Mouse (Mus musculus): Measurements from ENCODE around the gene Amh. TPM values are rescaled to one million over a fixed set of nuclear protein-coding genes. Genes with fewer than 3 reads are reported as not detected.

Gene Amh
- polyA plus RNA-seq, 1 experiment from 2014 or later = not detected

DNA sequence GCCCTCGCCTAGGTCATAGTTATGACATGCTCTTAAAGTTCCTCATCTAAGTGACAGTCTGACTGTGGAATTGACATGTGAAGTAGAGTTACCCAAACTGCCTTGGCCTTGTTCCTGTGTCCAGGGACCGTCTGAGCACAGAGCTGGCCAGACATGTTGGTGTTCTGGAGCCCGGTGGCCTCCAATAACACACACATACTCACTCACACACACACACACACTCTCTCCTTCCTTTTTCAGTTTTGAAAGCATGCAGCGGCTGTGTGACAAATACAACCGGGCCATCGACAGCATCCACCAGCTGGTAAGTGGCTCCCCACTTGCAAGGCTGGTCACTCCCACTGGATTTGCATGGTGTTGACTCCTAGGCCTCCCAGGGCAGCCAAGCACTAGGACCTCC lies 36.7 kb upstream of the Amh start:
- no peak overlapping the region for H3K4me3 ChIP-seq (ENCODE audit: low read depth, low read length)
- H3K4me2 ChIP-seq (replicated peaks; ENCODE audit: low read depth) = no peak overlapping the region
- H3K36me3 ChIP-seq (ENCODE audit: control insufficient read depth, insufficient read depth) = peaks cover 87% of the 10 kb centered on the region
- ATAC-seq = no peak
- H3K27ac ChIP-seq (ENCODE audit: low read depth, low read length) = no peak overlapping the region
- no peak overlapping the region for H3K9ac ChIP-seq (ENCODE audit: low read depth, low read length)
- WGBS = 89% methylated on average over 6 of the region's 6 CpGs
- no peaks in the 10 kb centered on the region for H3K9me3 ChIP-seq (ENCODE audit: control insufficient read depth)
- H3K4me1 ChIP-seq (replicated peaks; ENCODE audit: control insufficient read depth, insufficient read depth, low read length) = no peaks in the 10 kb centered on the region
- no peaks in the 10 kb centered on the region for H3K27me3 ChIP-seq (replicated peaks; ENCODE audit: control insufficient read depth, insufficient read depth, low read length)
- no peak for TF ChIP-seq CTCF (IDR thresholded peaks at IDR 0.05; ENCODE audit: low read depth)

DNA sequence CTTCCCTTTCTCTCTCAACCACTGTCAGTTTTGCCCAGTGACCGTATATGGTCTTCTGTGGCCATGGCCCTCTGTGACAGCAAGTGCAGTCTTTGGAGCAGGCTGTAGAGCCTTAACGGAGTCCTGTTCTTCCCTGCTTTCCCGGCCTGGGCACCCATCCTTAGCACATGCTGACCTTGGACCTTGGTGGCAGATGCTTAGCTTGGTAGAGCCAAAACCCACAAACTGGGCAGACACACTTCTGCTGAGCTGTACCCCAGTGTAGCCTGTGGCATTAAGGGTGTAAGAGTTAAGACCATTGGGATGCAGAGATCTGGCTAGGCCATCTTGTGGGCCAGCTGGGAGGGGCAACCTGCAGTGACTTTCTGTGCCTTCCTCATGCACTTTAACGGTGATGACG lies 31.2 kb upstream of the Amh start:
- Histone ChIP-seq H3K27me3 (replicated peaks; ENCODE audit: control insufficient read depth, insufficient read depth, low read length) (no peaks in the 10 kb centered on the region), H3K36me3 (ENCODE audit: control insufficient read depth, insufficient read depth) (peaks cover 97% of the 10 kb centered on the region), H3K9me3 (ENCODE audit: control insufficient read depth) (no peaks in the 10 kb centered on the region), H3K27ac (ENCODE audit: low read depth, low read length) (peak overlapping the region; percentile 10; the same call in 1 of the 2 replicates), H3K9ac (ENCODE audit: low read depth, low read length) (no peak overlapping the region), H3K4me1 (replicated peaks; ENCODE audit: control insufficient read depth, insufficient read depth, low read length) (no peaks in the 10 kb centered on the region), H3K4me2 (replicated peaks; ENCODE audit: low read depth) (no peak overlapping the region), H3K4me3 (ENCODE audit: low read depth, low read length) (no peak overlapping the region)
- no peak for TF ChIP-seq CTCF (IDR thresholded peaks at IDR 0.05; ENCODE audit: low read depth)
- ATAC-seq = no peak
- 79% methylated on average over 5 of the region's 5 CpGs for WGBS

DNA sequence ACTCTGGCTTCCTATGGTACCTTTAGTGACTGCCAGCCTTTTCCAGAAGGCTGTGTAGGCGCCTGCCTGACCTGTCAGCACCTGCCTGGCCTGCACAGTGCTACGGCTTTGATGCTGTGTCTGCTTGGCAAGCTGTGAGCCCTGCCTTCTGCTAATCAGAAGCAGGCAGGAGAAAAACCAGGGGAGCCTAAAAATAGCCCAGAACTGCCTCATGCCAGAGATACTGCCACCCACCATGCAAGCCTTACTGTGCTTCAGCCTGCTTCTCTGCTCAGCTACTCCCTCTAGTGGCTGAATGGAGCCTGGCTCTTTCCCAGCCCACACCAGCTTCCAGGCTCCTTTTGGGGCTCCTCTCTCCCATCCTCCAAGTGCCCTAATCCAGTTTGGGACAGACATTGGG lies 30.5 kb upstream of the Amh start:
- no peaks in the 10 kb centered on the region for H3K27me3 ChIP-seq (replicated peaks; ENCODE audit: control insufficient read depth, insufficient read depth, low read length)
- H3K4me1 ChIP-seq (replicated peaks; ENCODE audit: control insufficient read depth, insufficient read depth, low read length) = no peaks in the 10 kb centered on the region
- peak; percentile 94 for TF ChIP-seq CTCF (IDR thresholded peaks at IDR 0.05; ENCODE audit: low read depth)
- H3K9me3 ChIP-seq (ENCODE audit: control insufficient read depth) = no peaks in the 10 kb centered on the region
- peaks cover 97% of the 10 kb centered on the region for H3K36me3 ChIP-seq (ENCODE audit: control insufficient read depth, insufficient read depth)
- ATAC-seq = peak; percentile 53
- H3K27ac ChIP-seq (ENCODE audit: low read depth, low read length) = no peak overlapping the region
- no peak overlapping the region for H3K4me2 ChIP-seq (replicated peaks; ENCODE audit: low read depth)
- WGBS = 54% methylated on average over 2 of the region's 2 CpGs
- no peak overlapping the region for H3K4me3 ChIP-seq (ENCODE audit: low read depth, low read length)
- no peak overlapping the region for H3K9ac ChIP-seq (ENCODE audit: low read depth, low read length)

DNA sequence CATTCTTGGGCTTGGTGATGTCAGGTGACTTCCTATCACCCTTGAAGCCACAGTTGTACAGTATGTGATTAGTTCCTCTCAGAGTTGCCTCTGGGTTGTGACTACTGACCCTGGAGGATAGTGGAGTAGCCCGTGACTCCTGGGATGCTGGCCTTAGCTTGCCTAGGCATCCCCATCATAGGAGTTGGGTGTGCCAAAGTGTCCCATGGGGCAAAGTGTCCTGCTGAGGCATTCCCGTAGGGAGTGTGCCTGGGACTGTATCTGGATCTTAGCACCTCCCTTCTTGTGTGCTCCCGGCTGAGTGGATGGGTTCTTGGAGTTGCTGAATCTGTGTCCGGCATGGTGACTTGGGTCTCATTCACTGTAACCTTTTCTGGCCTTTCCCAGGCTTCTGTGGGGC lies 30.1 kb upstream of the Amh start:
- WGBS = 92% methylated on average over 4 of the region's 4 CpGs
- H3K27ac ChIP-seq (ENCODE audit: low read depth, low read length) = no peak overlapping the region
- H3K4me2 ChIP-seq (replicated peaks; ENCODE audit: low read depth) = no peak overlapping the region
- H3K4me1 ChIP-seq (replicated peaks; ENCODE audit: control insufficient read depth, insufficient read depth, low read length) = no peaks in the 10 kb centered on the region
- peaks cover 97% of the 10 kb centered on the region for H3K36me3 ChIP-seq (ENCODE audit: control insufficient read depth, insufficient read depth)
- H3K9ac ChIP-seq (ENCODE audit: low read depth, low read length) = no peak overlapping the region
- 0 out of 2 replicates have a peak, but pooled peaks have one; percentile 6 for ATAC-seq
- H3K27me3 ChIP-seq (replicated peaks; ENCODE audit: control insufficient read depth, insufficient read depth, low read length) = no peaks in the 10 kb centered on the region
- TF ChIP-seq CTCF (IDR thresholded peaks at IDR 0.05; ENCODE audit: low read depth) = no peak
- H3K9me3 ChIP-seq (ENCODE audit: control insufficient read depth) = no peaks in the 10 kb centered on the region
- H3K4me3 ChIP-seq (ENCODE audit: low read depth, low read length) = no peak overlapping the region

DNA sequence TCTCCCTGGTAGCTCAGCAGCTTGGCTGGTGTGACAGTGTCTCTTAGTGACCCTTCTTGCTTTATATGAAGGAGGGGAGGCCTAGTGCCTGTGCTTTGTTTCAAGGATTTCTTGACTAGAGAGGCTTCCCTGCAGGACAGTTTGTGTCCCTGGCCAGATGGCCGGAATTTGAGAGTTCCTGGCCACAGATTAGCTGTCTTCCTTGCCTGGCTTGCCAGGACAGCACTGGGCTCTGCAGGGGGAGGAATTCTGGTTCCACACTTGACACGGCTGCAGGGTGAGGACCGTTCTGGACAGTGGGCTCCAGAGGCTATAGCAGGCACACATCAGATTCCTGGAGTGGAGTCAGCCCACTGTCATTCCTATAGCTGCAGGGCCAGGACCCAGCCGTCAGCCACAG lies 29.3 kb upstream of the Amh start:
- 97% methylated on average over 4 of the region's 4 CpGs for WGBS
- H3K4me3 ChIP-seq (ENCODE audit: low read depth, low read length) = no peak overlapping the region
- no peaks in the 10 kb centered on the region for H3K9me3 ChIP-seq (ENCODE audit: control insufficient read depth)
- no peak for ATAC-seq
- H3K36me3 ChIP-seq (ENCODE audit: control insufficient read depth, insufficient read depth) = peaks cover 97% of the 10 kb centered on the region
- H3K27me3 ChIP-seq (replicated peaks; ENCODE audit: control insufficient read depth, insufficient read depth, low read length) = no peaks in the 10 kb centered on the region
- H3K27ac ChIP-seq (ENCODE audit: low read depth, low read length) = no peak overlapping the region
- no peak overlapping the region for H3K4me2 ChIP-seq (replicated peaks; ENCODE audit: low read depth)
- H3K9ac ChIP-seq (ENCODE audit: low read depth, low read length) = no peak overlapping the region
- H3K4me1 ChIP-seq (replicated peaks; ENCODE audit: control insufficient read depth, insufficient read depth, low read length) = no peaks in the 10 kb centered on the region
- no peak for TF ChIP-seq CTCF (IDR thresholded peaks at IDR 0.05; ENCODE audit: low read depth)

DNA sequence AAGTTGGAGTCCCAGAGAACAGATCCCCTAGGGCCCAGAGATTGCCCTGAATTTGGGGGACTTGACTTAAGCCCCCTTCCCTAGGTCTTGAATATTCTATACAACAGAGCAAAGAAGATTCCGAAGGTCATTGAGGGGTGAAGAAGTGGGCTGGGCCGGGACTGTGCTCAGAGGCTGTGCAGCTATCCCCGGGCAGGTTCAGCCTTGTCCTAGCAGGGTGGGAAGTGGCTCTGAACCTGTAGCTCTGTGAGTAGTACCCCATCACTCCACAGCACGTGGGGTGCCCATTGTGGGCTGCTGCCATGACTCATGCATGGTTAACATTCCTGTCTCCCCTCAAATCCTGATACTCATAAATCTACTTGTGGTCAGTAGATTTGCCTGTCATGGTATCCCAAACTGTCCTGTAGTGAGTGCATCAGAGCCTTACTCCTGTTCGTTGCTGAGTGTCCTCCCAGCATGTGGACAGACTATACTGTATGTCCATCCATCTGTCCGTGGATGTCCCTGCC lies 28.6 kb upstream of the Amh start:
- Histone ChIP-seq H3K27ac (ENCODE audit: low read depth, low read length) (no peak overlapping the region), H3K36me3 (ENCODE audit: control insufficient read depth, insufficient read depth) (peaks cover 97% of the 10 kb centered on the region), H3K4me3 (ENCODE audit: low read depth, low read length) (no peak overlapping the region), H3K9ac (ENCODE audit: low read depth, low read length) (no peak overlapping the region), H3K4me1 (replicated peaks; ENCODE audit: control insufficient read depth, insufficient read depth, low read length) (no peaks in the 10 kb centered on the region), H3K4me2 (replicated peaks; ENCODE audit: low read depth) (no peak overlapping the region), H3K27me3 (replicated peaks; ENCODE audit: control insufficient read depth, insufficient read depth, low read length) (no peaks in the 10 kb centered on the region), H3K9me3 (ENCODE audit: control insufficient read depth) (no peaks in the 10 kb centered on the region)
- no peak for TF ChIP-seq CTCF (IDR thresholded peaks at IDR 0.05; ENCODE audit: low read depth)
- ATAC-seq = no peak
- WGBS = 84% methylated on average over 6 of the region's 6 CpGs

DNA sequence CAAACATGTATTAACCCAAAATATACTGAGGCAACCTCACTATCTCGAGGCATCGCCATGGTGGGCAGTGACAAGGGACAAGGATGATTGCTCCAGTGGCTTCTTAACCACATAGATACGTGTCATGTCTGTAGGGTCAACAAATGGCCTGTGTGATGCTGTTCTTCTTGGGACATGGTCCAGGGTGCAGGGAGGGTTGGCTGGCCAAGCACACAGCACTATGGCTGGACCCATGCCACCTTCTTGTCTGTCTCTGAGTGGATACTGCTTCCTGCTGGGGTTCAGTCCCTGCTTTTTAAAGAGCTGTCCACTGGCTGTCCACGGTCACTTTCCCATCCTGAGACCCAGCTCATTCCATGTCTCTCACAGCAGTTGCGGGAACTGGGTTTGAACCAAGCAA lies 27.9 kb upstream of the Amh start:
- peaks cover 96% of the 10 kb centered on the region for H3K36me3 ChIP-seq (ENCODE audit: control insufficient read depth, insufficient read depth)
- no peak overlapping the region for H3K9ac ChIP-seq (ENCODE audit: low read depth, low read length)
- no peak overlapping the region for H3K4me2 ChIP-seq (replicated peaks; ENCODE audit: low read depth)
- ATAC-seq = no peak
- no peak for TF ChIP-seq CTCF (IDR thresholded peaks at IDR 0.05; ENCODE audit: low read depth)
- no peak overlapping the region for H3K27ac ChIP-seq (ENCODE audit: low read depth, low read length)
- H3K4me3 ChIP-seq (ENCODE audit: low read depth, low read length) = no peak overlapping the region
- no peaks in the 10 kb centered on the region for H3K27me3 ChIP-seq (replicated peaks; ENCODE audit: control insufficient read depth, insufficient read depth, low read length)
- H3K4me1 ChIP-seq (replicated peaks; ENCODE audit: control insufficient read depth, insufficient read depth, low read length) = no peaks in the 10 kb centered on the region
- 90% methylated on average over 5 of the region's 5 CpGs for WGBS
- H3K9me3 ChIP-seq (ENCODE audit: control insufficient read depth) = no peaks in the 10 kb centered on the region
